Mouse (Mus musculus) urinary bladder, postnatal 25 days (tissue): ENCODE data around the gene Gdpd3.
"Not testable (repeated sequence)": the region's sequence is repeated elsewhere in the genome, so short reads cannot be mapped to it uniquely, and the experiment has no call there.

ENCODE experiments used
- DNase-seq: peaks from one replicate; pipeline ENCODE4 v3.0.0; 2022; ENCODE audit warnings: low spot score

The Gdpd3 gene

GRCm38 (mm10) chr7:126766201-126766600 lies at the start of gene Gdpd3:
Gene Gdpd3, plus strand, starts transcription at chr7:126766334.
- DNase-seq: no peak

GRCm38 (mm10) chr7:126717566-126717965 lies 48.6 kb upstream of the Gdpd3 start:
- no peak for DNase-seq

DNA sequence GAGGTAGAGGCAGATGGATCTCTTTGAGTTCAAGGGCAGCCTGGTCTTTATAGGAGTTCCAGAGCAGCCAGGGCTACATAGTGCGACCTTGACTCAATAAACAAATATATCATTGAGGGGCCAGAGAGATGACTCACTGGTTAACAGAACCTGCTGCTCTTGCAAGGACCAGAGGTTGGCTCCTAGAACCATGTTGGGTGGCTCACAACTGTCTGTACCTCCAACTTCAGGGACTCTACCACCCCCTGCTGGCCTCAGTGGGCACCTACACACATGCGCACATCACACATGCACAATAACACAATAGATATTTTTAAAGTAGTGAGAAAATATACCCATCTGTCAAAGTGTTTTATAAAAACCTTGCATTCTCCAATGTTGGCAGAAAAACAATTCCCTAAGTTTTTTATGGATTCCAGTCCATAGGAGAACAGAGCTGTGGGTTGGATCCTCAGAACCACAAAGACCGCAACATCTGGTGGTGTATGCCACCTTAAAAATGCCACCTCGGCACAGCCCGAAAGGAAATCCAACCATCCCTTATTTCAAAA lies 47.3 kb upstream of the Gdpd3 start:
- no peak for DNase-seq

GRCm38 (mm10) chr7:126721635-126722034 lies 44.5 kb upstream of the Gdpd3 start:
- DNase-seq: no peak

- DNase-seq: no peak
These were observed 41.1 kb upstream of the Gdpd3 start for GRCm38 (mm10) chr7:126725077-126725476.

DNA sequence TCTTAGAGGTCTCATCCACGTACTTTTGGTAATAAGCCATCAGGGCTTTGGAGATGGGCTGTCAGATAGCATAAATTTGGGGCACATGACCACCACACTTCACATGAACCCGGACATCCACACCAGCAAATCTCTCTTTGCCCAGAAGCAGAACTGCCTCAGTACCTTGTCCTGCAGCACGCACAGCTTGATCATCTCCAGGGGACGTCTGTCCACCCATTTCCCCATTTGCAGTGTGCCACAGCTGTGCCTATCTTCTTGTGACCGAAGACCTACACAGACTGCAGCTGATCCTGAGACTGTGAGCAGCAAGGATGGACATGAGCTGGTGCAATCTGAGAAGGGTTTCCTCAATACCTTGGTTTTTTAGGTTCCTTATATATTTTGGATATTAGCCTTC lies 40.5 kb upstream of the Gdpd3 start:
- DNase-seq: no peak

GRCm38 (mm10) chr7:126730256-126730789 lies 35.8 kb upstream of the Gdpd3 start:
- DNase-seq: not testable (repeated sequence)

DNA sequence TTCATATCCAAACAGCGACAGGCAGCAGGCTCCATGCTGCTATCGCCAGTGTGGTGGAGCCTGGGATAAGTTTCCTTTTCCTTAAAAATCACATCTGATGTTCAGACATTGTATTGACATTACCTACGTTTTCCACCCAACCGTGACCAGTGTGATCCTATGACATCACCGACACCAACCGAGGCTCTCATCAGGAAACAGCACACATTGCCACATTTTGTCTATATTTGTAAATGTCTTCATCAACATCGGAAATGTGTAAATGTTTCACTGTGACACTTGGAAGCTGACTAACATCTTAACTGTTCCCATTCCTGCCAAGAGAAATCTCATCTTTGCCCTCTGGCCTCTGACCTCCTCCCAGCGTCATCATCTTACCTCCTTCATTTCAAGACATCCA lies 30.0 kb upstream of the Gdpd3 start:
- DNase-seq: no peak

GRCm38 (mm10) chr7:126739551-126739950 lies 26.6 kb upstream of the Gdpd3 start:
- DNase-seq: no peak

DNA sequence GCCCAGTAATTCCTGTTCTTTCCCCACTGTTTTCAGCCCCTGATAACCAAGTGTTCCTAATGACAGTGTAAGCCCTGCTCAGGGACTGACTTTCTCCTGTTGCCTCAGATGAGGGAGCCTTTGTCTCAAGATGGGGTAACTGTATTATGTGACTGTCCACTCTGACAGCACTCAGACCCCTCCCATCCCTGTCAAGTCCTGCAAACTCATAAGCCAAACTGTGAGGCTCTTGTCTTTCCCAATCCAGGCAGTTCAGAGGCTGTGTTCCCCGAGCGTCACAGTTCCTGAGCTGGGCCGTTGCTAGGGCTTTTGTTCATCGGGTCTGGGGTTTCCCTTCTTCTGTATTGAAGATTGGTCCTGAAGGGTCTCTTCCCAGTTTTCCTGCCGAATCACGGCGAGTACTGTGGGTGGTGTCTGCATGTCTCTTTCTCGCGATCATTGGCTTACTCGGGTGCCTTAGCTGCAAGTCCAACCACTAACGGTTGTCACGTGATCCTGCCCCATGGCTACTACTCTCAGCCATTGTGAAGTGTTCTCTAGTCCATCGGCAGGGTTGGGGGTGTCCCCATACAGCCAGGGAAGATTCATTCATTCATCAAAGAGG lies 25.9 kb upstream of the Gdpd3 start:
- DNase-seq: no peak

GRCm38 (mm10) chr7:126740977-126741376 lies 25.2 kb upstream of the Gdpd3 start:
- no peak for DNase-seq

DNA sequence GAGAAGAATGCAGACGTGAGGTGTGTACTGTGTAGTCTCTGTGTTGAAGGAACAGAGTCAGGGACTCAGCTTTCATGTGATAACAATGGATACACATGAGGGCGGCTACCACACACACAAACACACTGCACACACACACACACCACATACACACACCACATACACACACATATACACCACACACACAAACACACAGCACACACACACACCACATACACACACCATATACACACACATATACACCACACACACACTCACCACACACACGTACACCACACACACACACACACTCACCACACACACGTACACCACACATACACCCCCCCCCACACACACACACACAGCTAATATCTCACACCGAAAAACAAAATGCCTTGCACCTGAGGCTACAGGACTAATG lies 24.7 kb upstream of the Gdpd3 start:
- DNase-seq: no peak

DNA sequence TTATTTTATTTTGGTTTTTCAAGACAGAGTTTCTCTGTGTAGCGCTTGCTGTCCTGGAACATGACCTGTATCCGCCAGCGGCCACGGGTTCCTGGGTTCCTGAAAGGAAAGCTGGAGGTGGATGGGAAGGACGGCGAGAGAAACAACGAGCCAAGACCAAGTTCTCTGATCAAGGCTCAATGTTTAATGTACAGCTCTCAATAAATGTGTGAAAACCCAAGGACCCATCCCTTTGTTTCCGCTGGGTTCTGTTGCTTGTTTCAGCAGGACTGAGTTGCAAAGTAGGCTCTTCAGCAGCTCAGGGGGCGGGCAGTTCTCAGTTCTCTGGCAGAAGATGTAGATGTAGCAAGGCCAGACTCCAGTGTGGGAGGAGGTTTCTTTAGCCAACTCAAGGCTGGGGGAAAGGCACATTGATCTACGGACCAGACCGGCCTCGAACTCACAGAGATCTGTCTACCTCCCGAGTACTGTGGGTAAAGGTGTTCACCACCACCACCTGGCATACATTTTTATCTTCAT lies 24.1 kb upstream of the Gdpd3 start:
- no peak for DNase-seq

DNA sequence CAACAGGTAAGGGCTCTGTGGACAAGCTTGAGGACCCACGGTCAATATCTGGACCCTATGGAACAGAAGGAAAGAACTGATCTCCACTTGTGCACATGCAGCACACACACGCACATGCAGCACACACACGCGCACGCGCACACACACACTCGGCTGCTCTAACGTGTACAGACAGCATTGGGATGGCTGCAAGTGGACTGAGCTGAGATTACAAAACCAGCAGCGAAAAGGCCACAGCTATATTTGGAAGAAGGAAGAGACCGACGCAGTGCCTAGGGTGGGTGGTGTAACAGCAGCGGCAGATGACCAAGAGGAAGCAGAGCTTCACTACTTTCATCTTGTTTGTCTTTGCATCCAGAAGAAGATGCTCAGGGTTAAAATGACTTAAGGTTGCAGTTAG lies 20.1 kb upstream of the Gdpd3 start:
- no peak for DNase-seq

DNA sequence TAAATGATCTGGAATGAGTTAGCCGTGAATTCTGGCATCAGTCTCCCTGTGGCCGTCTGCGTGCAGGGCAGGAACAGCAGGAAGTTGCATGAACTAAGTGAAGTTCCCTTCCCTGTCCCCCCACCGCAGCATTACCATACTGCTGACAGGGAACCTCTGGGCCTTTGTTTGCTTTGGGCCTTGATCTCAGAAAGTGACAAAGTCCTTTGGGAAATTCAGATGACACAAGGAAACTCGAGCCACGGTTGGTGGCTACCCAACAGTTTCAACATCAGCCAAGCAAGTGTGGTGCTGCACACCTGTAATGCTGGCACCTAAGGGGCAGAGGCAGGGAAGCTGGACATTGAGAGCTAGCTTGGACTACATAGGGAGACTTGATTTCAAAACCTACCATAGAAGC lies 19.3 kb upstream of the Gdpd3 start:
- DNase-seq: no peak

- DNase-seq: no peak
These were observed 17.3 kb upstream of the Gdpd3 start for GRCm38 (mm10) chr7:126748824-126749223.

DNA sequence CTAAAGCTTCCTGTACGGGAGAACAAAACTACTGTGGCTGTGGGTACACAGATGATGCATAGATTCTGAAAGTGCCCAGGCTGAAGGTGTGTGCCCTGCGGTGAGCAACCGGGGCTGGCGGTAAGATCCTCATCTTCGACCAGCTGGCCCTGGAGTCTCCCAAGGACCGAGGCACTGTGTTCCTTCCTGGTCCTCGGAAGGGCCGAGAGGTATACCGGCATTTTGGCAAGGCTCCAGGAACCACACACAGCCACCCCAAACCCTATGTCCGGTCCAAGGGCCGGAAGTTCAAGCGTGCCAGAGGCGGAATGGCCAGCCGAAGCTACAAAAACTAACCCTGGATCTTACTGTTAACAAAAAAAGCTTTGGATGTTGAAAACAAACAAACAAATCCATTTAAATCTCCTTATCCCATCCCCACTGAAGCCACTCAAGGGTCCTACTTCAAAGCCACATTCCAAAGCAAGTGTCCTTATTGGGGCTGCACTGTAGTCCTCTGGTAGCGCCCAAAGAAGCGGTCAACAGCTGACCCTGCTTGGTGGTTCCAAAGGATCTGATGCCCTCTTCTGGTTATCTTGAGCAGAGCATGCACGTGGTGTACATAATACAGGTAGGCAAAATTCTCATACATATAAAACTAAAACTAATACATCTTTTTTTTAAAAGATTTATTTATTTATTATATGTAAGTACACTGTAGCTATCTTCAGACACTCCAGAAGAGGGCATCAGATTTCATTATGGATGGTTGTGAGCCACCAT lies 16.4 kb upstream of the Gdpd3 start:
- no peak for DNase-seq

DNA sequence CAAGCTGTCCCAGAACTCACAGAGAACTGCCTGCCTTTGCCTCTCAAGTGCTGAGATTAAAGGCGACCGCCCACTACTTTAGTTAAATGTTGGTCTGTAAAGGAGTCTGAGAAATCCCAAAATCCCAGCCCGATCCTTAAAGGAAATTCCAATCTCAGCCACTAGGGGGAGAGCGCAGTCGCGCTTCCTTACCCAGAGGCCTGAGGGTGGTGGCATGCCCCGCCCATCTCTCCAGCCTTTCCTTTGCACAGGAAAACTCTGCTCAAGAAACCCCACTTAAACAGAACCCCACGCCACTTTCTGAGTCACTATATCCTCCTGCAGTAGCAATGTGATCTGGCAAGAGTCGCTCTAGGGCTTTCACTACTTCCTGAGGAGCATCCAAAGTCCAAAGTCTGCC lies 11.3 kb upstream of the Gdpd3 start:
- peak; percentile 66 for DNase-seq

DNA sequence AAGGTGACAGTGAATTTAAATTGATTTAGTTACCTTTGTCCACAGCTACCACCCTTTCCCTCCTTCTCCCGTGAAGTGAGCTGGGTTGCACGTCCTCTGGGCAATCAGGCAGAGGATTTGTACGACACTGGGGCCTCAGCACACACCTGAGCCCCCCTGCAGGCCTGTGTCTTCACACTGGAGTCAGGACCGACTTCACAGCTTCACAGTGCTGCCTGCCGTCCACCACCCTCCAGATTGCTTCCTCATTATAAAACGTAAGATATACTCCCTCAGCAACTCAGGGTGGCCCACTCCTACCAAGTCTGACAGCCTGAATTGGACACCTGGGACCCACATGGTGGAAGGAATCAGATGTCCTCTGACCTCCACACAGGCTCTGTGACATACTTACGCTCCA lies 7.6 kb upstream of the Gdpd3 start:
- no peak for DNase-seq

GRCm38 (mm10) chr7:126759050-126759671 lies 7.0 kb upstream of the Gdpd3 start, which contains the start of gene Mapk3:
Gene Mapk3, plus strand, starts transcription at chr7:126759601.
- DNase-seq: peak; percentile 82

DNA sequence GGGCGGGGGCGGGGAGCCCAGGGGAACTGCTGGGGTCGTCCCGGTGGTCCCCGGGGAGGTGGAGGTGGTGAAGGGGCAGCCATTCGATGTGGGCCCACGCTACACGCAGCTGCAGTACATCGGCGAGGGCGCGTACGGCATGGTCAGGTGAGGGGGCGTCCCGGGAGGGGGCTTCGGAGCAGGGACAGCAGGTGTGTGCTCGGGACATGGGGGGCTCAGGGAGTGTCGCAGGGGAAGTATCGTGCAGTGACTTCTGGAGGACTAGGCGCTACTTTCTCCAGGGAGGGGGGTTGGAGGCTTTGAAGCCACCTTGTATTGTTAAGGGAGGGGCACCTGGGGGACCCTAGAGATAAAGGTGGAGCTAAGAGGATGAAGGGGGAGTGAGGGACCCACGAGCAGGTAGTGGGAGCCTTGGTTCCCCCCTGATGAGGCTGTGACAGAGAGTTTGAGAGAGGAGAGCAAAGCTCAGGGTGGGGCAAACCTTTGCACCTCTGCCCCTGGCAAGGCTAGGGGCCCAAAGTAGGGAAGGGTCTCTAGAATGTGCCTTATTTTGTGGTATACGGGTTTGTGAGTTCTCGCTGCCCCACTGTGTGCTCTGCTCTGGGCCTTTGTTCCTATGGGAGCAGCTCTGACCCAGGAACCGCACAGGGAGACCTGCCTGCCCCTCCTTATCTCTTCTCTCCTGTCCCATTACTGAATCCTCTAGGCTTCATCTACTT lies 6.3 kb upstream of the Gdpd3 start:
- no peak for DNase-seq

DNA sequence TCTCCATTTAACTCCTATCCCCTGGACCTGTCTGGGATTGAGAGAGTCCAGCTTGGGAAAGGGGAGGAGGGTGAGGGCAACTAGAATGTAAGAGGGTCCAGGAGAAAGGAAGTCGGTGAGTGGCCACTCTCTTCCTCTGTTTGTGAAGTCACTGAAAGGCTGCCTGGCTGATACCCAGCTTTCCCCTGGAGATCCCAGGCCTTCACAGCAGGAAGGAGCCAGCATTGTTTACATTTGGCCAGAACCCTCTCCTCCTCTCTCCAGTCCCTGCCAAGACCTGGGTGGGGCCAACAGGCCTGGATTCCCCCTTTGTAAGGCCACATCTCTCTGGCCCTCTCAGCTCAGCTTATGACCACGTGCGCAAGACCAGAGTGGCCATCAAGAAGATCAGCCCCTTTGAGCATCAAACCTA lies 5.7 kb upstream of the Gdpd3 start:
- peak; percentile 57 for DNase-seq
